Mouse (Mus musculus) liver, postnatal 0 days (tissue): ENCODE measurements around the gene Gbp7. TPM values are rescaled to one million over a fixed set of nuclear protein-coding genes. Genes with fewer than 3 reads are reported as not detected.
"Not testable (repeated sequence)": the region's sequence is repeated elsewhere in the genome, so short reads cannot be mapped to it uniquely, and the experiment has no call there.

Experiments
- ATAC-seq: fragments of 200-750 bp; cut with Nextera tagmentation; 2 replicates; pipeline ENCODE4 v1.8.0; 2017; ENCODE audit warnings: mild to moderate bottlenecking, moderate library complexity
- DNase-seq: peaks from one replicate; pipeline ENCODE4 v3.0.0-alpha.2; 2016
- H3K27ac ChIP-seq: fragments of 300-500 bp; sonication (generic); 2 replicates; pipeline ENCODE4 v1.5.1; 2014; ENCODE audit warnings: antibody characterized with exemption, moderate library complexity, mild to moderate bottlenecking, low read depth
- H3K27me3 ChIP-seq: fragments of 300-500 bp; sonication (generic); 2 replicates; pipeline ENCODE4 v1.6.1; 2014; ENCODE audit warnings: low read length, control low read depth, mixed read lengths; ENCODE audit not compliant: insufficient read depth
- H3K36me3 ChIP-seq: fragments of 300-500 bp; sonication (generic); replicated peaks from 2 replicates; pipeline ENCODE4 v1.6.1; 2014; ENCODE audit warnings: mild to moderate bottlenecking, control low read depth, low read length, moderate library complexity, mixed read lengths; ENCODE audit not compliant: insufficient read depth
- H3K4me1 ChIP-seq: fragments of 300-500 bp; sonication (generic); 2 replicates; pipeline ENCODE4 v1.6.1; 2014; ENCODE audit warnings: antibody characterized with exemption, mild to moderate bottlenecking, control low read depth; ENCODE audit not compliant: insufficient read depth
- H3K4me2 ChIP-seq: fragments of 300-500 bp; sonication (generic); 2 replicates; pipeline ENCODE4 v1.6.1; 2014; ENCODE audit warnings: low read depth, mild to moderate bottlenecking, low read length, moderate library complexity, mixed read lengths
- H3K4me3 ChIP-seq: fragments of 300-500 bp; sonication (generic); 2 replicates; pipeline ENCODE4 v1.5.1; 2014; ENCODE audit warnings: low read depth, low read length
- H3K9ac ChIP-seq: fragments of 300-500 bp; sonication (generic); replicated peaks from 2 replicates; pipeline ENCODE4 v1.6.1; 2014; ENCODE audit warnings: mild to moderate bottlenecking, moderate library complexity
- H3K9me3 ChIP-seq: fragments of 300-500 bp; sonication (generic); 2 replicates; pipeline ENCODE4 v1.6.1; 2016; ENCODE audit warnings: mild to moderate bottlenecking, control low read depth, low read length, mixed read lengths
- CTCF ChIP-seq: sonication (generic); IDR thresholded peaks from 2 replicates; pipeline ENCODE4 v1.5.1; 2016; ENCODE audit warnings: antibody characterized with exemption, low read depth
- EP300 ChIP-seq: IDR thresholded peaks from 2 replicates; pipeline ENCODE4 v1.6.1; 2016; ENCODE audit warnings: antibody characterized with exemption, low read depth, mild to moderate bottlenecking
- WGBS: fragments of 180-500 bp; shearing (Covaris S2); extraction: QIAGEN DNeasy Blood & Tissue Kit; methylation state at CpG from one replicate; pipeline ENCODE4 v1.1.7; 2014; ENCODE audit not compliant: insufficient replicate concordance; 5-methylcytosine and 5-hydroxymethylcytosine counted together
- polyA plus RNA-seq: library from polyadenylated mRNA; unstranded; fragments of >200 nt; fragmentation: Nextera tagmentation; extraction: Ambion mirVana; gene quantifications from 2 replicates; pipeline ENCODE4 v1.2.1, GENCODE M21; 2015

Gene Gbp7
- polyA plus RNA-seq, 1 experiment from 2014 or later, result 7.8 TPM

DNA sequence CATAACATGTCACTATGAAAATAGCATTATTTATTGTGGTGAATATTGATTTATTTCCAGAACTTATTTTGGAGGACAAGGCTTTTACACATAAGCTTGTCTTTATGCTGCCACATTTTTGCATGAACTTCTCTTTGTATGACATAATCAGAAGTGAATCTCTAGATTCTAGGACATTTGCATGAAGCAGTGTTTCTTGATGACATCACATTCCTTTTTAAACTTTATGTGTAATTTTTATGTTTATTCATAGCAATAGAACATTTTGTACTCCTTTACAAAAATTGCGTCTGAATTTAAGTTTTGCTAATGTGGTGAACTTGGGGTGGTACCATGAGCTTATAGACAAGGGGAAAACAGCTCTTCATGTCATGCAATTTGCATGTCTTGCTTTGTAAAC is 5.5 kb downstream of the Gbp7 start:
- no peak overlapping the region for H3K4me2 ChIP-seq
- no peak overlapping the region for H3K27ac ChIP-seq
- no peaks in the 10 kb centered on the region for H3K27me3 ChIP-seq
- H3K9me3 ChIP-seq, result no peaks in the 10 kb centered on the region
- no peak overlapping the region for H3K4me3 ChIP-seq
- DNase-seq (no peak), ATAC-seq (no peak)
- peaks cover 3% of the 10 kb centered on the region for H3K36me3 ChIP-seq
- TF ChIP-seq EP300, result no peak
- H3K4me1 ChIP-seq, result peaks cover 13% of the 10 kb centered on the region
- WGBS, result 66% methylated on average over 1 of the region's 1 CpGs
- H3K9ac ChIP-seq, result no peak overlapping the region

DNA sequence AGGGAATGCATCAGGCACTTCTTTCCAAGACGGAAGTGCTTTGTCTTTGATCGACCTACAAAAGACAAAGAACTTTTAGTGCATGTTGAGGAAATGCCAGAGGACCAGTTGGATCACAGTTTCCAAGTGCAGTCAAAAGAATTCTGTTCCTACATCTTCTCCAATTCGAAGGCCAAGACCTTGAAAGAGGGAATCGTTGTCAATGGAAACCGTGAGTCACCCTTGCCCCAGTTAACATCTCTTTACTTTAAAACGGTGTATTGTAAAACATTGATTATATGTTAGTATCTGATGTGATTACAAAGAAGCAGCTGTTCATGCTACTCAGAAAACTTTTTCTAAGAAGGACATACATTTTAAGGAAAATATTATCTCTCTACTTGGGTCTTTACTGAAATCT is 11.2 kb downstream of the Gbp7 start:
- DNase-seq, result no peak
- 82% methylated on average over 6 of the region's 6 CpGs for WGBS

DNA sequence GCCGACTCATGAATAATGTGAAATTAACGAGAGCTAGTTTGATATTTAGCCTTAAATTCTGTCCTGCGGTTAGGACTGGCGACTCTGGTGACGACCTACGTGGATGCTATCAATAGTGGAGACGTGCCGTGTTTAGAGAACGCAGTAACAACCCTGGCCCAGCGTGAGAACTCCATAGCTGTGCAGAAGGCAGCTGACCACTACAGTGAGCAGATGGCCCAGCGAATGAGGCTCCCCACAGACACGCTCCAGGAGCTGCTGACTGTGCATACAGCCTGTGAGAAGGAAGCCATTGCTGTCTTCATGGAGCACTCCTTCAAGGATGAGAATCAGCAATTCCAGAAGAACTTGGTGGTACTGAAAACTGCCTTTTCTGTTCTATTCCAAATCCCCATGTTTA is 12.6 kb downstream of the Gbp7 start:
- DNase-seq, ATAC-seq: not testable (repeated sequence)

More for the DNA sequence above, 11.2 kb downstream of the Gbp7 start:
- H3K4me3 ChIP-seq, result no peak overlapping the region
- H3K36me3 ChIP-seq, result peaks cover 25% of the 10 kb centered on the region
- H3K27me3 ChIP-seq, result no peaks in the 10 kb centered on the region
- H3K9ac ChIP-seq, result no peak overlapping the region
- H3K4me2 ChIP-seq, result no peak overlapping the region
- no peaks in the 10 kb centered on the region for H3K4me1 ChIP-seq
- H3K27ac ChIP-seq, result no peak overlapping the region
- no peak for TF ChIP-seq EP300
- no peak for TF ChIP-seq CTCF
- no peak for ATAC-seq
- no peaks in the 10 kb centered on the region for H3K9me3 ChIP-seq

GRCm38 (mm10) chr3:142546690-142547089 is 16.5 kb downstream of the Gbp7 start:
- DNase-seq (no peak), ATAC-seq (no peak)
- no peak overlapping the region for H3K27ac ChIP-seq

More for the DNA sequence above, 12.6 kb downstream of the Gbp7 start:
- WGBS, result 84% methylated on average over 12 of the region's 12 CpGs
- H3K4me1 ChIP-seq, H3K27me3 ChIP-seq, H3K27ac ChIP-seq, H3K4me2 ChIP-seq, H3K9ac ChIP-seq, H3K4me3 ChIP-seq, H3K9me3 ChIP-seq: not testable (repeated sequence)
- peaks cover 38% of the 10 kb centered on the region for H3K36me3 ChIP-seq

DNA sequence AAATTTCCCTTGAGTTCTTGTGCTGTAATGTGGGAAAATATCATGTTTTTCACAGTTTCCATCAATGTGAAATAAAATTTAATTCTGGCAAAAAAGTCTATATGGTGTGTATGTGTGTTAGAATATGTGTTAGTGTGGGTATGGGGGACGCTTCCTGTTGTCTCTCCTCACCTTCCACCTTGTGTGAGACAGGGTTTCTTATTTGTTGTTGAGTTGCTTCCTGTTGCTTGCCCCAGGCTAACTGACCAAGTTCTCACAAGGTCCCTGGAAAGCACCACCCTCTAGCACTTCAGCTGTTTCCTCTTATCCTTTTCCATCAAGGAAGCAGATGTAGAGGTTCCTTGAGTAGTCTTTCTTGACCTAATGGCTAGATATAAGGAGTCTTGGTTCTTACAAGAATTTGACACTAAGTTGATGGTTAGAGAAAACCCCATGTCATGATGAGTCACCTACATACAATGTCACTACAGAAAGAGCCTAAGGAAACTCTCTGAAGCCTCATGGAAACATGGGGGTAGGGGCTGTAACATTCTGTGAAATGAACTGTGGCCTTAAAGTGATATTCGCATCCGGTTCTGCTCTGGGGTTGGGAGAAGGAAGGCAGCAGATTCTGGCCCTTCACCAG is 20.0 kb downstream of the Gbp7 start:
- Histone ChIP-seq H3K27me3 (no peaks in the 10 kb centered on the region), H3K9me3 (no peaks in the 10 kb centered on the region), H3K4me1 (no peaks in the 10 kb centered on the region), H3K36me3 (peaks cover 23% of the 10 kb centered on the region), H3K4me3 (no peak overlapping the region), H3K4me2 (no peak overlapping the region), H3K27ac (no peak overlapping the region), H3K9ac (no peak overlapping the region)
- TF ChIP-seq EP300, result no peak
- no peak for TF ChIP-seq CTCF
- no peak for DNase-seq
- WGBS, result 83% methylated on average over 3 of the region's 3 CpGs
- no peak for ATAC-seq

More at GRCm38 (mm10) chr3:142546690-142547089, 16.5 kb downstream of the Gbp7 start:
- Histone ChIP-seq H3K9me3 (no peaks in the 10 kb centered on the region), H3K9ac (no peak overlapping the region), H3K4me1 (no peaks in the 10 kb centered on the region), H3K4me2 (no peak overlapping the region), H3K36me3 (peaks cover 31% of the 10 kb centered on the region), H3K4me3 (no peak overlapping the region), H3K27me3 (no peaks in the 10 kb centered on the region)
- TF ChIP-seq CTCF (no peak), EP300 (no peak)
- WGBS, result 70% methylated on average over 3 of the region's 3 CpGs

DNA sequence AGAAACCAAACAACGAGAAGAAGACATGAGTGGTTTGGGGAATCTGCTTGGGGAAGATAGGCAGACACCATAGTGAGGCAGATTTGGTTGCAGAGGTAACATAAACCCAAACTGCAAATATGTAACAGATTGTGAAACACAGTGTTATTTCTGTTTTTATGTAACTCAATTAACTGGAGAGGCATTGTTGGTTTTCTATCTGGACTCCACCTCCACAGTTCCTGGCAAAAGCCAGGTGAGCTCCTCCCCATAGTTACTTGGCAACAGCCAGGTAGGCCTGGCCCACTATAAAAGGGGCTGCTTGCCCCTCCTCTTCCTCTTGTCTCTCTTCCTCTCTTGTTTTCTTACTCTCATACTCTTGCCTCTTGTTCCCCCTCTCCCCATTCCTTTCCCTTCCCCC is 24.5 kb downstream of the Gbp7 start:
- H3K4me2 ChIP-seq, result no peak overlapping the region
- no peaks in the 10 kb centered on the region for H3K4me1 ChIP-seq
- H3K4me3 ChIP-seq, result no peak overlapping the region
- H3K9ac ChIP-seq, result no peak overlapping the region
- TF ChIP-seq CTCF (no peak), EP300 (no peak)
- 73% methylated on average over 1 of the region's 1 CpGs for WGBS
- ATAC-seq, result no peak
- H3K9me3 ChIP-seq, result no peaks in the 10 kb centered on the region
- H3K27me3 ChIP-seq, result no peaks in the 10 kb centered on the region
- H3K36me3 ChIP-seq, result no peaks in the 10 kb centered on the region
- H3K27ac ChIP-seq, result no peak overlapping the region
- no peak for DNase-seq

GRCm38 (mm10) chr3:142555623-142556022 is 25.5 kb downstream of the Gbp7 start:
- ATAC-seq (no peak), DNase-seq (no peak)
- H3K9me3 ChIP-seq, result no peaks in the 10 kb centered on the region
- no peak overlapping the region for H3K4me3 ChIP-seq
- H3K27ac ChIP-seq, result no peak overlapping the region
- H3K4me2 ChIP-seq, result no peak overlapping the region
- TF ChIP-seq EP300, result no peak
- no peak for TF ChIP-seq CTCF
- no peaks in the 10 kb centered on the region for H3K36me3 ChIP-seq
- no peak overlapping the region for H3K9ac ChIP-seq
- H3K27me3 ChIP-seq, result no peaks in the 10 kb centered on the region
- 80% methylated on average over 11 of the region's 11 CpGs for WGBS
- 0 out of 2 replicates have a peak, but pooled peaks cover 3% of the 10 kb centered on the region for H3K4me1 ChIP-seq
